Mouse (Mus musculus) E14TG2a.4 (cell line): Measurements from ENCODE around the gene Gng2.

Source experiments
- CTCF ChIP-seq: conservative IDR thresholded peaks from 2 replicates; pipeline ENCODE4 v1.5.1; 2014; ENCODE audit warnings: low read length
- NANOG ChIP-seq: IDR thresholded peaks from 2 replicates; pipeline ENCODE4 v1.6.1; 2014; ENCODE audit warnings: borderline replicate concordance, low read length, mixed read lengths
- POU5F1 ChIP-seq: IDR thresholded peaks from 2 replicates; pipeline ENCODE4 v1.6.1; 2014; ENCODE audit warnings: low read length, borderline replicate concordance

DNA sequence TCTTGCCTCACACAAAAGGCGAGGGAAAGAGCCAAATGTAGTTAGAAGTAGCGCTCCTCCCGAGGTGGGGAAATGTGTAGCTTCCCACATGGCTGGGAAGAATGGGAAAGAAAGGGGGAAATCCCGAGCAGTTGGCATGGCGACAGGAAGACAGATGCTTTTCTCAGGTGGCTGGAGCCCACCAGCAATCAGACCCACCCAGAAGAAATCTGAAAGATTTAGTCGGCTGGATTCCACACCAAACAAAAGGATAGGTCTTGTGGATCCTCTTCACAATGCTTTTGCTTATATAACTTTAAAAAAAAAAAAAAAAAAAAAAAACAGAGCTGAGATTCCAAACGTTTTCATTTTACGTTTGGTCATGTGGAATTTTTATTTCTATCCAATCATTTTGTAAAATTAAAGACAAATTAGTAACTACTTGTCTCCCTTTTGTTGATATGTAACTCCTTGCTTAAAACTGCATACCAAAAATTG, 10.0 kb upstream of the Gng2 start:
- no peak for TF ChIP-seq CTCF
- TF ChIP-seq POU5F1, result no peak
- TF ChIP-seq NANOG, result no peak
